Mouse (Mus musculus): Measurements from ENCODE around the gene Atp13a2.

DNA sequence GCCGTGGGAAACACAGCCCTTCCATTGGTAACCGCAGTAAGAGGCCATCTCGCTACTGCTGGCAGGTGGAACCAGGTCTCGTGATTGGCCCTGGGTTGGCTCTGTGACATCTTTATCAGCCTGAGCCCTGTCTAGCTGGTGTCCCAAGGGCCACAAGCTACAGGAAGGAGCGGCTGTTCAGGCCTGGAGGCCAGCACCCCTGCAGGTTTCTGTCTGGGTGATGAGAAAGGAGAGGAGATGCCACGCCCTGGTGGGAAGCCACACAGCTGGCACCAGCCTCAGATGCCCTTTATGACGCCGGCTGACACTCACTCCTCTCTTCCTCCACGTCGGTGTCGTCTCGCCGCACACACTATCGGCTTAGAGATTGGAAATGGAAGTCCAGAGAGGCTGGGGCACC, 2.8 kb downstream of the Atp13a2 start:
- TF ChIP-seq CTCF (conservative IDR thresholded peaks at IDR 0.05; ENCODE audit: low read length) = no peak
- TF ChIP-seq NANOG (IDR thresholded peaks at IDR 0.05; ENCODE audit: borderline replicate concordance, low read length) = no peak
- TF ChIP-seq POU5F1 (IDR thresholded peaks at IDR 0.05; ENCODE audit: borderline replicate concordance, low read length) = no peak

Data from E14TG2a.4 (cell line).